Mouse (Mus musculus) hindbrain, postnatal 0 days (tissue): ENCODE measurements around the gene Gm10100. TPM values are rescaled to one million over a fixed set of nuclear protein-coding genes. Genes with fewer than 3 reads are reported as not detected.
"Not testable (repeated sequence)": the region's sequence is repeated elsewhere in the genome, so short reads cannot be mapped to it uniquely, and the experiment has no call there.

Experiments
- ATAC-seq: fragments of 200-750 bp; cut with Nextera tagmentation; 2 replicates; pipeline ENCODE4 v1.8.0; 2017; ENCODE audit warnings: mild to moderate bottlenecking, moderate TSS enrichment, moderate library complexity
- DNase-seq: peaks from one replicate; pipeline ENCODE4 v3.0.0-alpha.2; 2015; ENCODE audit warnings: low spot score
- H3K27ac ChIP-seq: fragments of 300-500 bp; sonication (generic); 2 replicates; pipeline ENCODE4 v1.5.1; 2014; ENCODE audit warnings: mild to moderate bottlenecking
- H3K27me3 ChIP-seq: fragments of 300-500 bp; sonication (generic); 2 replicates; pipeline ENCODE4 v1.6.1; 2014; ENCODE audit warnings: low read length, mixed read lengths; ENCODE audit not compliant: insufficient read depth
- H3K36me3 ChIP-seq: fragments of 300-500 bp; sonication (generic); 2 replicates; pipeline ENCODE4 v1.6.1; 2014; ENCODE audit warnings: low read length, mixed read lengths; ENCODE audit not compliant: insufficient read depth
- H3K4me1 ChIP-seq: fragments of 300-500 bp; sonication (generic); 2 replicates; pipeline ENCODE4 v1.6.1; 2014; ENCODE audit warnings: antibody characterized with exemption, low read length, mixed read lengths; ENCODE audit not compliant: insufficient read depth
- H3K4me2 ChIP-seq: fragments of 300-500 bp; sonication (generic); 2 replicates; pipeline ENCODE4 v1.6.1; 2014; ENCODE audit warnings: low read depth, mild to moderate bottlenecking, low read length, moderate library complexity, mixed read lengths
- H3K4me3 ChIP-seq: fragments of 300-500 bp; sonication (generic); 2 replicates; pipeline ENCODE4 v1.5.1; 2014; ENCODE audit warnings: low read length
- H3K9ac ChIP-seq: fragments of 300-500 bp; sonication (generic); replicated peaks from 2 replicates; pipeline ENCODE4 v1.6.1; 2014; ENCODE audit warnings: mild to moderate bottlenecking, low read length, moderate library complexity, mixed read lengths
- H3K9me3 ChIP-seq: fragments of 300-500 bp; sonication (generic); 2 replicates; pipeline ENCODE4 v1.6.1; 2016; ENCODE audit warnings: low read length, mixed read lengths
- CTCF ChIP-seq: IDR thresholded peaks from 2 replicates; pipeline ENCODE4 v1.5.1; 2016; ENCODE audit warnings: antibody characterized with exemption, control low read depth, low read depth
- WGBS: fragments of 180-500 bp; shearing (Covaris S2); extraction: QIAGEN DNeasy Blood & Tissue Kit; methylation state at CpG from one replicate; pipeline ENCODE4 v1.1.7; 2014; 5-methylcytosine and 5-hydroxymethylcytosine counted together
- polyA plus RNA-seq: library from polyadenylated mRNA; unstranded; fragments of >200 nt; fragmentation: Nextera tagmentation; extraction: Ambion mirVana; gene quantifications from 2 replicates; pipeline ENCODE4 v1.2.1, GENCODE M21; 2015
- total RNA-seq: library from RNA; depleted of rRNA; stranded (reverse); fragments of >200 nt; gene quantifications from 2 replicates; pipeline ENCODE4 v1.2.3, GENCODE M21; 2014

Gm10100 gene
- total and polyA plus RNA-seq, 2 experiments from 2014 or later = not detected

DNA sequence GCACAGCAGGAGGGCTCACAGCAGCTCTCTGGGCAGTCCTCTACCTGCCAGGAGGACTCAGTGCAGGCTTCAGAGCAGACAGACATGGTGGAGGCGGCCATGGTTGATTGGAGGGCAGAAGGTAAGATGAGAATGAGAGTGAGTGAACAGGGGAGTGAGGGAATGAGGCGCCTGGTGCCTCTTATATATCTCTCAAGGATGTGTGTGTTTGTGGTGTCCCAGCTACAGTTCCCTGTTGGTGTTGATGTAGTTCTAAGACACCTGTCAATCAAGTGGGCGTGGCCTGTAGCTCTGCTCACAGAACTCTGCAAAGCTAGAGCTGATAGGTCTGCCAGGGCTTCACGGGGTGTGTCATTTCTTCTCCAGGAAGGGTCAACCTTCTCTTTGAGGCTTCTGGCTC is 29.2 kb upstream of the Gm10100 start, which contains the start of gene Gm9508:
Gene Gm9508 (minus strand): TSS at position 101 of the 400 bp plus-strand sequence.
- Histone ChIP-seq H3K4me3 (no peak within 1 kb of the TSS), H3K4me2 (no peak within 1 kb of the TSS), H3K9ac (no peak within 1 kb of the TSS), H3K36me3 (no peaks in the 10 kb centered on the region), H3K4me1 (no peaks in the 10 kb centered on the region), H3K27ac (no peak within 1 kb of the TSS), H3K27me3 (no peaks in the 10 kb centered on the region), H3K9me3 (no peaks in the 10 kb centered on the region)
- no peak for ATAC-seq
- DNase-seq = no peak
- 36% methylated on average over 4 of the region's 4 CpGs for WGBS
- no peak for TF ChIP-seq CTCF

DNA sequence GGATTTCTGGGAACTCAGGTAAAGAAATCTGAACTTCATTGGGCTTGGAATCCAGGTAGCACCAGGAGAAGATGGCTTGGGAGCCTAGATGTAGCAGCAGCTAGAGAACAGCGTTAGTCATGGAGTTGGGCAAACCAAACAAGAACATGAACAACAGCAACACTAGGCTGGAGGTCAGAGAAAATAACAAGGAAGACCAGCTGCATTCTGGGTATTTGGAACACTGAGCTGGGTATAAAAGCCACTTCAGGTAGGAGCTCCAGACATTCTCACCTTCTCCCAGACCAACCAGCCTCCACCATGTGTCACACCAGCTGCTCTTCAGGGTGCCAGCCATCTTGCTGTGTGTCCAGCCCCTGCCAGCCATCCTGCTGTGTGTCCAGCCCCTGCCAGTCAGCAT is 20.0 kb upstream of the Gm10100 start, which contains the start of gene Gm10272:
Gene Gm10272 (plus strand): TSS at position 301 of the 400 bp plus-strand sequence.
- H3K27me3 ChIP-seq = no peaks in the 10 kb centered on the region
- H3K4me3 ChIP-seq = no peak within 1 kb of the TSS
- no peaks in the 10 kb centered on the region for H3K36me3 ChIP-seq
- no peak for TF ChIP-seq CTCF
- no peak within 1 kb of the TSS for H3K27ac ChIP-seq
- H3K9ac ChIP-seq = no peak within 1 kb of the TSS
- H3K4me2 ChIP-seq = no peak within 1 kb of the TSS
- 92% methylated on average over 1 of the region's 1 CpGs for WGBS
- 0 out of 2 replicates have a peak, but pooled peaks cover 8% of the 10 kb centered on the region for H3K9me3 ChIP-seq
- DNase-seq = no peak
- ATAC-seq = no peak
- no peaks in the 10 kb centered on the region for H3K4me1 ChIP-seq

DNA sequence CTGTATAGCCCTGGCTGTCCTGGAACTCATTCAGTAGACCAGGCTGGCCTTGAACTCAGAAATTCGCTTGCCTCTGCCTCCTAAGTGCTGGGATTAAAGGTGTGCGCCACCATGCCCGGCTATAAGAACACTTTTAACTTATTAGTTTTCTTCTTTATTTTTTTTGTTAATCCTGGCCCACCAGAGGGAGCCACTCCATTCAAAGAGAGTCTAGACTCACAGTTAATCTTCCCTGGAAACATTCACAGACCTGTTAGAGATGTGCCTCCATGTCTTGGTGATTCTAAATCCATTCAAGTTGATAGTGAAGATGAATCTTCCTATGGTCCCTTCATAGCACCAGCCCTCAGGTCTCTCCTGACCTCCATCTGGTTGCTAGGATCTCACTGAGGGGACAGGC is 16.5 kb upstream of the Gm10100 start:
- no peaks in the 10 kb centered on the region for H3K4me1 ChIP-seq
- peak; percentile 44 for TF ChIP-seq CTCF
- WGBS = 86% methylated on average over 3 of the region's 3 CpGs

DNA sequence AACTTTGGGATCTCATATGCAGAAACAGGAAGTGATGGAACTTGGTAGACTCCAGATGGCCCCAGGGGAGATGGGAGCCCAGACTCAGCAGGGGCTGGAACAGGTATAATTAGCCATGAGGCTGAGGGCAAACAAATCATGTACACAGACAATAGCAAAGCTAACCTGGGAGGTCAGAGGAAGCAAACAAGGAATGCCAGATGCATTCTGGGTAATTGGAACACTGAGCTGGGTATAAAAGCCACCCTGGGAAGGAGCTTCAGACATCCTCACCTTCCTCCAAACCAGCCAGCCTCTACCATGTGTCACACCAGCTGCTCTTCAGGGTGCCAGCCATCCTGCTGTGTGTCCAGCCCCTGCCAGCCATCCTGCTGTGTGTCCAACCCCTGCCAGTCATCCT is 15.1 kb upstream of the Gm10100 start, which contains the start of gene Gm10024:
Gene Gm10024 (plus strand): TSS at position 301 of the 400 bp plus-strand sequence.
- ATAC-seq, DNase-seq, H3K9me3 ChIP-seq, H3K9ac ChIP-seq, H3K4me2 ChIP-seq, H3K4me1 ChIP-seq, H3K36me3 ChIP-seq, H3K4me3 ChIP-seq, H3K27me3 ChIP-seq, H3K27ac ChIP-seq: not testable (repeated sequence)

More for the DNA sequence above, 16.5 kb upstream of the Gm10100 start:
- ATAC-seq (no peak), DNase-seq (peak; percentile 43)
- Histone ChIP-seq H3K4me2 (no peak overlapping the region), H3K4me3 (no peak overlapping the region), H3K9me3 (0 out of 2 replicates have a peak, but pooled peaks cover 5% of the 10 kb centered on the region), H3K36me3 (no peaks in the 10 kb centered on the region), H3K9ac (no peak overlapping the region), H3K27me3 (no peaks in the 10 kb centered on the region), H3K27ac (no peak overlapping the region)

DNA sequence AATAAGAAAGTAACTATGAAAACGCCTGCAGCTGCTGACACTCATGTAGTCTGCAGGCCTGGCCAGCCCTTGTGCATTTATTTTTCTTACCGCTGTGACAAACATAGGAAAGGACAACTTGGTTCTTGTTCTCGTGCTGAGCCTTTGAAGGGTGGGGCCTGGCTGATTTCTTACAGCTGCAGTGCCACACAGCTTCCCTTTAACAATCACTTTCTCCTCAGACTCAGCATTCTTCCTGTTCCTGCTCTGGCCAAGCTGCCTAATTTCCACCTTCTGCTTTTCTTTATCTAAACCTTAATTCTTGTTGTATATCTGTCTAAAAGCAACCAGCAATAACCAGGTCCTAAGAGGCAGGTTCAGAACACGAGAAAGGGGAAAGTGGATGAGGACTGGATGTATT is 12.6 kb upstream of the Gm10100 start:
- no peak overlapping the region for H3K9ac ChIP-seq
- no peak overlapping the region for H3K4me2 ChIP-seq
- no peaks in the 10 kb centered on the region for H3K4me1 ChIP-seq
- WGBS = 65% methylated on average over 4 of the region's 4 CpGs
- DNase-seq (no peak), ATAC-seq (no peak)
- no peak for TF ChIP-seq CTCF
- H3K27me3 ChIP-seq = no peaks in the 10 kb centered on the region
- no peak overlapping the region for H3K27ac ChIP-seq
- H3K4me3 ChIP-seq = no peak overlapping the region
- H3K9me3 ChIP-seq = no peaks in the 10 kb centered on the region
- H3K36me3 ChIP-seq = no peaks in the 10 kb centered on the region

DNA sequence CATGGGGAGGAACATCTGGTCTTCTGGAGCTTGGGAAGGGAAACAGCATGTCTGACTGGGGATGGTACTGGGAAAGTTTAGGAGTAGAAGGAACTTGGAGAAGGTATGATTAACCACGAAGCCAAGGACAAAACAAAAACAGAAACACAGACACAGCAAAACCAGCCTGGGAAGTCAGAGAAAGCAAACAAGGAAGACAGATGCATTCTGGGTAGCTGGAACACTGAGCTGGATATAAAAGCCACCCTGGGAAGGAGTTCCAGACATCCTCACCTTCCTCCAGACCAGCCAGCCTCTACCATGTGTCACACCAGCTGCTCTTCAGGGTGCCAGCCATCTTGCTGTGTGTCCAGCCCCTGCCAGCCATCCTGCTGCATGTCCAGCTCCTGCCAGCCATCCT is 10.8 kb upstream of the Gm10100 start, which contains the start of gene Gm10142:
Gene Gm10142 (plus strand): TSS at position 301 of the 400 bp plus-strand sequence.
- no peak for TF ChIP-seq CTCF
- H3K9me3 ChIP-seq = 0 out of 2 replicates have a peak, but pooled peaks cover 2% of the 10 kb centered on the region
- H3K4me3 ChIP-seq = no peak within 1 kb of the TSS
- no peaks in the 10 kb centered on the region for H3K36me3 ChIP-seq
- no peaks in the 10 kb centered on the region for H3K27me3 ChIP-seq
- H3K9ac ChIP-seq = no peak within 1 kb of the TSS
- ATAC-seq = no peak
- no peaks in the 10 kb centered on the region for H3K4me1 ChIP-seq
- WGBS = 88% methylated on average over 1 of the region's 1 CpGs
- no peak within 1 kb of the TSS for H3K27ac ChIP-seq
- no peak within 1 kb of the TSS for H3K4me2 ChIP-seq
- DNase-seq = no peak

DNA sequence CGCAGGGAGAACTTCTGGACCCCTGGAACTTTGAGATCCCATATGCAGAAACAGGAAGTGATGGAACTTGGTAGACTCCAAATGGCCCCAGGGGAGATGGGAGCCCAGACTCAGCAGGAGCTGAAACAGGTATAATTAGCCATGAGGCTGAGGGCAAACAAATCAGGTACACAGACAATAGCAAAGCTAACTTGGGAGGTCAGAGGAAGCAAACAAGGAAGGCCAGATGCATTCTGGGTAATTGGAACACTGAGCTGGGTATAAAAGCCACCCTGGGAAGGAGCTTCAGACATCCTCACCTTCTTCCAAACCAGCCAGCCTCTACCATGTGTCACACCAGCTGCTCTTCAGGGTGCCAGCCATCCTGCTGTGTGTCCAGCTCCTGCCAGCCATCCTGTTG is 6.0 kb upstream of the Gm10100 start, which contains the start of gene Krtap12-1:
Gene Krtap12-1 (plus strand): TSS at position 301 of the 400 bp plus-strand sequence.
- H3K27me3 ChIP-seq, ATAC-seq, H3K36me3 ChIP-seq, H3K27ac ChIP-seq, DNase-seq, H3K9ac ChIP-seq, H3K9me3 ChIP-seq, H3K4me1 ChIP-seq, H3K4me2 ChIP-seq, H3K4me3 ChIP-seq: not testable (repeated sequence)
- 89% methylated on average over 1 of the region's 1 CpGs for WGBS
